Mouse (Mus musculus) monocyte, adult 5-6 weeks (primary cell): ENCODE results near the gene Armh4. TPM values are rescaled to one million over a fixed set of nuclear protein-coding genes. Genes with fewer than 3 reads are reported as not detected.

Experiments
- total RNA-seq: library from RNA; stranded (forward); fragments of 200-1000, 200-491, 200-594 nt; gene quantifications from 3 replicates; pipeline ENCODE4 v1.2.3, GENCODE M21; 2017

The Armh4 gene
- total RNA-seq, 1 experiment from 2014 or later = not detected

Other genes with a start within 250 kb of the Armh4 start
- not detected in 3 replicates for gene Olfr722, start 118.6 kb upstream of the Armh4 start, total RNA-seq
- gene Olfr723, start 148.4 kb upstream of the Armh4 start, total RNA-seq = not detected in 3 replicates
- not detected in 3 replicates for gene Olfr724, start 179.9 kb upstream of the Armh4 start, total RNA-seq